Mouse (Mus musculus) hindbrain, embryonic 15.5 days (tissue): ENCODE measurements around the gene Cbarp. TPM values are rescaled to one million over a fixed set of nuclear protein-coding genes. Genes with fewer than 3 reads are reported as not detected.

Source experiments
- ATAC-seq: fragments of 200-750 bp; cut with Nextera tagmentation; 2 replicates; pipeline ENCODE4 v1.8.0; 2017; ENCODE audit warnings: low read depth, moderate number of reproducible peaks, moderate TSS enrichment; ENCODE audit not compliant: low FRiP score
- H3K27ac ChIP-seq: fragments of 300-500 bp; sonication (generic); replicated peaks from 2 replicates; pipeline ENCODE4 v1.5.1; 2015; ENCODE audit warnings: mild to moderate bottlenecking, inconsistent platforms
- H3K27me3 ChIP-seq: fragments of 300-500 bp; sonication (generic); 2 replicates; pipeline ENCODE4 v1.6.1; 2015; ENCODE audit warnings: control low read depth, inconsistent platforms
- H3K36me3 ChIP-seq: fragments of 300-500 bp; sonication (generic); 2 replicates; pipeline ENCODE4 v1.6.1; 2015; ENCODE audit warnings: control low read depth, inconsistent platforms
- H3K4me1 ChIP-seq: fragments of 300-500 bp; sonication (generic); replicated peaks from 2 replicates; pipeline ENCODE4 v1.6.1; 2015; ENCODE audit warnings: control low read depth, inconsistent platforms
- H3K4me2 ChIP-seq: fragments of 300-500 bp; sonication (generic); 2 replicates; pipeline ENCODE4 v1.6.1; 2015; ENCODE audit warnings: moderate library complexity, mild to moderate bottlenecking, inconsistent platforms
- H3K4me3 ChIP-seq: fragments of 300-500 bp; sonication (generic); 2 replicates; pipeline ENCODE4 v1.5.1; 2015; ENCODE audit warnings: mild to moderate bottlenecking, inconsistent platforms
- H3K9ac ChIP-seq: fragments of 300-500 bp; sonication (generic); 2 replicates; pipeline ENCODE4 v1.6.1; 2015; ENCODE audit warnings: inconsistent platforms
- H3K9me3 ChIP-seq: fragments of 300-500 bp; sonication (generic); 2 replicates; pipeline ENCODE4 v1.6.1; 2016; ENCODE audit warnings: control low read depth, inconsistent platforms
- WGBS: fragments of 180-500 bp; shearing (Covaris S2); methylation state at CpG from one replicate; pipeline ENCODE4 v1.1.7; 2015; 5-methylcytosine and 5-hydroxymethylcytosine counted together
- polyA plus RNA-seq: library from polyadenylated mRNA; unstranded; fragments of >200 nt; fragmentation: Nextera tagmentation; extraction: Ambion mirVana; gene quantifications from 2 replicates; pipeline ENCODE4 v1.2.1, GENCODE M21; 2015

The Cbarp gene
- polyA plus RNA-seq, 1 experiment from 2014 or later, result 71.3 TPM

GRCm38 (mm10) chr10:80127920-80128319 lies 12.7 kb downstream of the Cbarp start:
- Histone ChIP-seq H3K9me3 (no peaks in the 10 kb centered on the region), H3K9ac (no peak overlapping the region), H3K4me1 (peaks cover 15% of the 10 kb centered on the region), H3K4me3 (no peak overlapping the region), H3K36me3 (peaks cover 49% of the 10 kb centered on the region), H3K27me3 (no peaks in the 10 kb centered on the region), H3K4me2 (no peak overlapping the region), H3K27ac (no peak overlapping the region)
- 90% methylated on average over 8 of the region's 8 CpGs for WGBS
- ATAC-seq, result no peak

GRCm38 (mm10) chr10:80123932-80124562 lies 16.6 kb downstream of the Cbarp start:
- 92% methylated on average over 9 of the region's 9 CpGs for WGBS
- H3K27me3 ChIP-seq, result no peaks in the 10 kb centered on the region
- H3K9ac ChIP-seq, result no peak overlapping the region
- no peak overlapping the region for H3K27ac ChIP-seq
- no peaks in the 10 kb centered on the region for H3K9me3 ChIP-seq
- H3K4me3 ChIP-seq, result no peak overlapping the region
- no peak overlapping the region for H3K4me2 ChIP-seq
- peaks cover 26% of the 10 kb centered on the region for H3K36me3 ChIP-seq
- ATAC-seq, result no peak
- peaks cover 16% of the 10 kb centered on the region for H3K4me1 ChIP-seq

- Histone ChIP-seq H3K27me3 (no peaks in the 10 kb centered on the region), H3K4me3 (no peak overlapping the region), H3K9ac (no peak overlapping the region), H3K27ac (no peak overlapping the region), H3K36me3 (peaks cover 9% of the 10 kb centered on the region; the same call in 1 of the 2 replicates), H3K4me1 (peaks cover 40% of the 10 kb centered on the region), H3K9me3 (no peaks in the 10 kb centered on the region), H3K4me2 (no peak overlapping the region)
- no peak for ATAC-seq
- 94% methylated on average over 2 of the region's 2 CpGs for WGBS
Measured at GRCm38 (mm10) chr10:80121639-80122038, 19.0 kb downstream of the Cbarp start.

GRCm38 (mm10) chr10:80120146-80120545 lies 20.5 kb downstream of the Cbarp start:
- no peak for ATAC-seq
- no peaks in the 10 kb centered on the region for H3K27me3 ChIP-seq
- H3K36me3 ChIP-seq, result peaks cover 3% of the 10 kb centered on the region; the same call in 1 of the 2 replicates
- H3K4me2 ChIP-seq, result no peak overlapping the region
- WGBS, result 61% methylated on average over 2 of the region's 2 CpGs
- H3K9me3 ChIP-seq, result no peaks in the 10 kb centered on the region
- no peak overlapping the region for H3K9ac ChIP-seq
- H3K27ac ChIP-seq, result no peak overlapping the region
- no peak overlapping the region for H3K4me3 ChIP-seq
- H3K4me1 ChIP-seq, result peaks cover 43% of the 10 kb centered on the region

- no peaks in the 10 kb centered on the region for H3K27me3 ChIP-seq
- H3K9ac ChIP-seq, result peak overlapping the region; percentile 88
- peaks cover 53% of the 10 kb centered on the region for H3K4me1 ChIP-seq
- H3K36me3 ChIP-seq, result peaks cover 3% of the 10 kb centered on the region; the same call in 1 of the 2 replicates
- peak overlapping the region; percentile 91; the same call in 1 of the 2 replicates for H3K4me3 ChIP-seq
- peak overlapping the region; percentile 70 for H3K4me2 ChIP-seq
- 47% methylated on average over 6 of the region's 6 CpGs for WGBS
- ATAC-seq, result no peak
- H3K27ac ChIP-seq, result 0 out of 2 replicates have a peak overlapping the region, but pooled peaks have one; percentile 20
- no peaks in the 10 kb centered on the region for H3K9me3 ChIP-seq
Measured at GRCm38 (mm10) chr10:80118552-80118951, 22.1 kb downstream of the Cbarp start.

GRCm38 (mm10) chr10:80117736-80118135 lies 22.9 kb downstream of the Cbarp start:
- 0 out of 2 replicates have a peak overlapping the region, but pooled peaks have one; percentile 20 for H3K27ac ChIP-seq
- H3K36me3 ChIP-seq, result peaks cover 3% of the 10 kb centered on the region; the same call in 1 of the 2 replicates
- WGBS, result 54% methylated on average over 1 of the region's 1 CpGs
- H3K4me1 ChIP-seq, result peaks cover 53% of the 10 kb centered on the region
- peak overlapping the region; percentile 70 for H3K4me2 ChIP-seq
- H3K4me3 ChIP-seq, result peak overlapping the region; percentile 91
- no peaks in the 10 kb centered on the region for H3K27me3 ChIP-seq
- H3K9me3 ChIP-seq, result no peaks in the 10 kb centered on the region
- H3K9ac ChIP-seq, result peak overlapping the region; percentile 88
- no peak for ATAC-seq

- H3K27me3 ChIP-seq, result no peaks in the 10 kb centered on the region
- peaks cover 53% of the 10 kb centered on the region for H3K4me1 ChIP-seq
- peaks cover 3% of the 10 kb centered on the region; the same call in 1 of the 2 replicates for H3K36me3 ChIP-seq
- H3K4me2 ChIP-seq, result peak overlapping the region; percentile 70
- ATAC-seq, result no peak
- H3K9ac ChIP-seq, result peak overlapping the region; percentile 88
- 5% methylated on average over 30 of the region's 30 CpGs for WGBS
- H3K27ac ChIP-seq, result peak overlapping the region; percentile 5; the same call in 1 of the 2 replicates
- peak overlapping the region; percentile 91 for H3K4me3 ChIP-seq
- no peaks in the 10 kb centered on the region for H3K9me3 ChIP-seq
Measured at GRCm38 (mm10) chr10:80116927-80117691, 23.5 kb downstream of the Cbarp start.

GRCm38 (mm10) chr10:80116563-80116926 lies 24.1 kb downstream of the Cbarp start:
- Histone ChIP-seq H3K9ac (peak overlapping the region; percentile 88), H3K36me3 (no peaks in the 10 kb centered on the region), H3K4me1 (peaks cover 53% of the 10 kb centered on the region), H3K4me2 (peak overlapping the region; percentile 70), H3K9me3 (no peaks in the 10 kb centered on the region), H3K27me3 (no peaks in the 10 kb centered on the region), H3K27ac (peak overlapping the region; percentile 5; the same call in 1 of the 2 replicates), H3K4me3 (peak overlapping the region; percentile 91)
- WGBS, result 2% methylated on average over 27 of the region's 27 CpGs
- no peak for ATAC-seq

GRCm38 (mm10) chr10:80115944-80116335 lies 24.7 kb downstream of the Cbarp start:
- no peaks in the 10 kb centered on the region for H3K36me3 ChIP-seq
- peaks cover 53% of the 10 kb centered on the region for H3K4me1 ChIP-seq
- peak overlapping the region; percentile 88 for H3K9ac ChIP-seq
- WGBS, result under 1% methylated on average over 63 of the region's 63 CpGs
- H3K9me3 ChIP-seq, result no peaks in the 10 kb centered on the region
- H3K27ac ChIP-seq, result peak overlapping the region; percentile 86
- H3K4me3 ChIP-seq, result peak overlapping the region; percentile 91
- peak overlapping the region; percentile 70 for H3K4me2 ChIP-seq
- ATAC-seq, result no peak
- no peaks in the 10 kb centered on the region for H3K27me3 ChIP-seq

GRCm38 (mm10) chr10:80115290-80115943 lies 25.2 kb downstream of the Cbarp start, which contains the start of gene Stk11:
Gene Stk11, plus strand, starts transcription at chr10:80115803.
- H3K27me3 ChIP-seq, result no peaks in the 10 kb centered on the region
- no peaks in the 10 kb centered on the region for H3K36me3 ChIP-seq
- peaks cover 48% of the 10 kb centered on the region for H3K4me1 ChIP-seq
- under 1% methylated on average over 67 of the region's 70 CpGs for WGBS
- peak within 1 kb of the TSS; percentile 88 for H3K9ac ChIP-seq
- peak within 1 kb of the TSS; percentile 70 for H3K4me2 ChIP-seq
- peak within 1 kb of the TSS; percentile 91 for H3K4me3 ChIP-seq
- H3K27ac ChIP-seq, result peak within 1 kb of the TSS; percentile 86
- peak; percentile 99 for ATAC-seq
- H3K9me3 ChIP-seq, result no peaks in the 10 kb centered on the region

- H3K9ac ChIP-seq, result peak overlapping the region; percentile 17; the same call in 1 of the 2 replicates
- WGBS, result 3% methylated on average over 27 of the region's 27 CpGs
- peak overlapping the region; percentile 56 for H3K4me2 ChIP-seq
- H3K27me3 ChIP-seq, result no peaks in the 10 kb centered on the region
- no peaks in the 10 kb centered on the region for H3K9me3 ChIP-seq
- no peak for ATAC-seq
- H3K4me3 ChIP-seq, result peak overlapping the region; percentile 91
- H3K4me1 ChIP-seq, result peaks cover 42% of the 10 kb centered on the region
- H3K27ac ChIP-seq, result peak overlapping the region; percentile 72
- no peaks in the 10 kb centered on the region for H3K36me3 ChIP-seq
Measured at GRCm38 (mm10) chr10:80114341-80115284, 26.0 kb downstream of the Cbarp start.
